Mouse (Mus musculus): ENCODE measurements around the gene Dgcr2. TPM values are rescaled to one million over a fixed set of nuclear protein-coding genes. Genes with fewer than 3 reads are reported as not detected.

Gene Dgcr2
- polyA plus RNA-seq, 1 experiment from 2014 or later, result 110 TPM

DNA sequence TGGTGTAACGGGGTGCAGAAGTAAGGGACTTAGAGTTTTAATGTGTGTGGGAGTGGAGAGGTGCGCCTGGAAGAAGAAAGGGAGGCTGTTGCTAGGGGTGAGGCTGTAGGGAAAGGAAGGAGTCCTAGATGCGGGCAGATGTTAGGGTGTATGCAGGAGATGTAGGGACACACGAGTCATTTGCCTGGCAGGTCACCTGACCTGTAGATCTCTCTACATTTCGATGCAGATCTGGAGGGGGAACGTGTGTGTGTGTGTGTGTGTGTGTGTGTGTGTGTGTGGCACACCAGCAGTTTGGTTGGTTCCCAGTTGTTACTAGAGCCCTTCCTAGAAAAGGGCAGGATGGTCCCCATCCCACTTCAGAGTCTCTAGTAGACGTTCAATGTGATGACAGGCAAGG is 93.4 kb downstream of the Dgcr2 start:
- 0 out of 2 replicates have a peak, but pooled peaks cover 3% of the 10 kb centered on the region for H3K36me3 ChIP-seq (ENCODE audit: control insufficient read depth, insufficient read depth, low read length)
- H3K27ac ChIP-seq (ENCODE audit: low read depth, low read length), result no peak overlapping the region
- DNase-seq (ENCODE audit: low spot score), result no peak
- 10% methylated on average over 7 of the region's 7 CpGs for WGBS
- no peak for ATAC-seq (ENCODE audit: insufficient read depth, low FRiP score, low TSS enrichment)
- no peaks in the 10 kb centered on the region for H3K9me3 ChIP-seq (ENCODE audit: control insufficient read depth, low read length)
- peaks cover 45% of the 10 kb centered on the region for H3K4me1 ChIP-seq (ENCODE audit: control insufficient read depth, insufficient read depth, low read length)
- H3K4me2 ChIP-seq (ENCODE audit: low read depth), result no peak overlapping the region
- H3K9ac ChIP-seq (ENCODE audit: low read length), result no peak overlapping the region
- no peak overlapping the region for H3K4me3 ChIP-seq (ENCODE audit: low read depth, low read length)
- peaks cover 78% of the 10 kb centered on the region for H3K27me3 ChIP-seq (ENCODE audit: control insufficient read depth, insufficient read depth, low read length)

DNA sequence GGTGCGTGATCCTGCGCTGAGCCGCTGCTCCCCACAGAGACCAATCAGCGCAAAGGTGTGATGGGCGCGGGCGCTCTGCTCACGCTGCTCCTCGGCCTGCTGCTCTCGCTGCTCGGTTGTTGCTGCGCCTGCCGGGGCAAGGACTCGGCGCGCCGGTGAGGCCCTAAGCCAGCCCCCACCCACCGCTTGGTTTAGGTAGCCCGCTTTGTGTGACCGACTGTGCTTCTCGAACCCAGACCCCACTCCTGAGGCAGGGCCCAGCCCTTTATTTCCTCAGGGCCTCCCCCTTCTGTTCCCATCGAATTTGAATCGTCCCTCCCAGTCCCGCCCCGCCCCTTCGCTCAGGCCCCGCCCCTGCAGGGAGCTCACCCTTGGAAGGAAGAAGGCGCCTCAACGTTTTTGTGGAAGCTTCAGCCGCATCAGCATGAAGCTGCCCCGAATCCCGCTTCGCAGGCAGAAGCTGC is 93.9 kb downstream of the Dgcr2 start:
- DNase-seq (ENCODE audit: low spot score) (peak; percentile 72), ATAC-seq (ENCODE audit: insufficient read depth, low FRiP score, low TSS enrichment) (no peak)
- H3K27me3 ChIP-seq (ENCODE audit: control insufficient read depth, insufficient read depth, low read length), result peaks cover 79% of the 10 kb centered on the region
- peaks cover 44% of the 10 kb centered on the region for H3K4me1 ChIP-seq (ENCODE audit: control insufficient read depth, insufficient read depth, low read length)
- no peak overlapping the region for H3K9ac ChIP-seq (ENCODE audit: low read length)
- peak overlapping the region; percentile 51 for H3K4me2 ChIP-seq (ENCODE audit: low read depth)
- no peak overlapping the region for H3K27ac ChIP-seq (ENCODE audit: low read depth, low read length)
- H3K36me3 ChIP-seq (ENCODE audit: control insufficient read depth, insufficient read depth, low read length), result 0 out of 2 replicates have a peak, but pooled peaks cover 3% of the 10 kb centered on the region
- peak overlapping the region; percentile 18 for H3K4me3 ChIP-seq (ENCODE audit: low read depth, low read length)
- no peaks in the 10 kb centered on the region for H3K9me3 ChIP-seq (ENCODE audit: control insufficient read depth, low read length)
- WGBS, result 2% methylated on average over 32 of the region's 33 CpGs

DNA sequence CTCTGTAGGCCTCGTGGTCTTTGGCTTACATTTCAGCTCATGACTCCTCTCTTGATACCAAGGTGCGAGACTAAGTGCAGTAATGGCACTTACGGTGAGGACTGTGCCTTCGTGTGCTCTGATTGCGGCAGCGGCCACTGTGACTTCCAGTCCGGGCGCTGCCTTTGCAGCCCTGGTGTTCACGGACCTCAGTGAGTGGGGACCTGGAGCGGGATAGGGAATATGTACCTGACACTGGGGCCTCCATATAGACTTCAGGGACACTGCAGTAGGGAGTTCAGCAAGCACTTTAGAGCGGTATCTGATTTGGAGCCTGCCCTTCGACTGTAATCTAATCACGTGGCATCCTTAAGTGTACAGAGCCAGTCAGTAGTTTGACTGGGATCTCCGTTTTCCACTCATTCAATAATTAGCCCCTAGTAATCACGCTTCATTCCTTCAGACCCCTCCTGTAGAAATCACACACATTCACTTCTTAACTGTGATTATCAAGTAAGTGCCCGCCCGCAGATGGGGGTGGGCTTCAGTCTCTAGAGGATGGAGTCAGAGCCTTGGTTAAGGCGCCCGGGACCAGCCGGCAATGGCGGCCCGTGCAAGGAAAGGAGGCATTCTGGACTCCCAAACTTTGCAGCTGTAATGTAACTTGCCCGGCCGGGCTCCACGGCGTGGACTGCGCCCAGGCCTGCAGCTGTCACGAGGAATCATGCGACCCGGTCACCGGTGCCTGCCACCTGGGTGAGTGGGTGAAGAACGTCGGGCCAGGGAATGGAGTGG is 94.5 kb downstream of the Dgcr2 start:
- peak overlapping the region; percentile 22 for H3K4me3 ChIP-seq (ENCODE audit: low read depth, low read length)
- H3K4me1 ChIP-seq (ENCODE audit: control insufficient read depth, insufficient read depth, low read length), result peaks cover 42% of the 10 kb centered on the region
- H3K27me3 ChIP-seq (ENCODE audit: control insufficient read depth, insufficient read depth, low read length), result peaks cover 80% of the 10 kb centered on the region
- no peak overlapping the region for H3K9ac ChIP-seq (ENCODE audit: low read length)
- 0 out of 2 replicates have a peak, but pooled peaks cover 3% of the 10 kb centered on the region for H3K36me3 ChIP-seq (ENCODE audit: control insufficient read depth, insufficient read depth, low read length)
- WGBS, result 7% methylated on average over 33 of the region's 33 CpGs
- no peak overlapping the region for H3K27ac ChIP-seq (ENCODE audit: low read depth, low read length)
- H3K4me2 ChIP-seq (ENCODE audit: low read depth), result peak overlapping the region; percentile 51
- no peak for ATAC-seq (ENCODE audit: insufficient read depth, low FRiP score, low TSS enrichment)
- H3K9me3 ChIP-seq (ENCODE audit: control insufficient read depth, low read length), result no peaks in the 10 kb centered on the region
- DNase-seq (ENCODE audit: low spot score), result peak; percentile 30

DNA sequence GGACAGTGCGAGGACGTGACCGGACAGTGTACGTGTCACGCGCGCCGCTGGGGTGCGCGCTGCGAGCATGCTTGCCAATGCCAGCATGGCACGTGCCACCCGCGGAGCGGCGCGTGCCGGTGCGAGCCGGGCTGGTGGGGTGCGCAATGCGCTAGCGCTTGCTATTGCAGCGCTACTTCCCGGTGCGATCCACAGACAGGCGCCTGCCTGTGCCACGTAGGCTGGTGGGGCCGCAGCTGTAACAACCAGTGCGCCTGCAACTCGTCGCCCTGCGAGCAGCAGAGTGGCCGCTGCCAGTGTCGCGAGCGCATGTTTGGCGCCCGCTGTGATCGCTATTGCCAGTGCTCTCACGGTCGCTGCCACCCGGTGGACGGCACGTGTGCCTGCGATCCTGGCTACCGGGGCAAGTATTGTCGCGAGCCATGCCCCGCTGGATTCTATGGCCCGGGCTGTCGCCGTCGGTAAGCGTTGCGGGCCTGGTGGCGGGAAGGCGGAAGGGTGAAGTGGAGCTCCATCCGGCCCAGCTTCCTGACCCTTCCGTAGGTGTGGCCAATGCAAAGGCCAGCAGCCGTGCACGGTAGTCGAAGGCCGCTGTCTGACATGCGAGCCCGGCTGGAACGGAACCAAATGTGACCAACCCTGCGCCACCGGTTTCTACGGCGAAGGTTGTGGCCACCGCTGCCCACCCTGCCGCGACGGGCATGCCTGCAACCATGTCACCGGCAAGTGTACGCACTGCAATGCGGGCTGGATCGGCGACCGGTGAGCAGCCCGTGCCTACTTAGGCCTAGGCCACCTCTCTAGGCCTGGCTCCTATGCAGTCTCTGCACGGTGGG is 95.3 kb downstream of the Dgcr2 start:
- 2% methylated on average over 83 of the region's 83 CpGs for WGBS
- no peaks in the 10 kb centered on the region for H3K9me3 ChIP-seq (ENCODE audit: control insufficient read depth, low read length)
- peaks cover 44% of the 10 kb centered on the region for H3K4me1 ChIP-seq (ENCODE audit: control insufficient read depth, insufficient read depth, low read length)
- peaks cover 88% of the 10 kb centered on the region for H3K27me3 ChIP-seq (ENCODE audit: control insufficient read depth, insufficient read depth, low read length)
- H3K36me3 ChIP-seq (ENCODE audit: control insufficient read depth, insufficient read depth, low read length), result 0 out of 2 replicates have a peak, but pooled peaks cover 3% of the 10 kb centered on the region
- no peak for ATAC-seq (ENCODE audit: insufficient read depth, low FRiP score, low TSS enrichment)
- peak; percentile 49 for DNase-seq (ENCODE audit: low spot score)
- H3K9ac ChIP-seq (ENCODE audit: low read length), result no peak overlapping the region
- H3K4me2 ChIP-seq (ENCODE audit: low read depth), result peak overlapping the region; percentile 44
- H3K4me3 ChIP-seq (ENCODE audit: low read depth, low read length), result peak overlapping the region; percentile 22; the same call in 1 of the 2 replicates
- no peak overlapping the region for H3K27ac ChIP-seq (ENCODE audit: low read depth, low read length)

DNA sequence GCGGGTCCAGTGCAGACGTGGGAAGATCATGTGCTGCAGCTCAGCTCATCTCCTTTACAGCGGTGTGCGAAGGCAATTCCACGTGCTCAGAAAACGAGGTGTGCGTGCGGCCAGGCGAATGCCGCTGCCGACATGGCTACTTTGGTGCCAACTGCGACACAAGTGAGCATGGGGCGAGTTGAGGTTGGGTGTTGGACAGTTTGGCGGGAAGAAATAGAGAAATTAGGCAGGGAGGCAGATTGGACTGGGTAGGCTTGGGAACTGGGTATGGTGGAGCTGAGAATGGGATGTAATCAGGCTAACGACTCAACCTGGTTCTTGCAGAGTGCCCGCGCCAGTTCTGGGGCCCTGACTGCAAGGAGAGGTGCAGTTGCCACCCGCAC is 95.9 kb downstream of the Dgcr2 start:
- no peaks in the 10 kb centered on the region for H3K9me3 ChIP-seq (ENCODE audit: control insufficient read depth, low read length)
- H3K27me3 ChIP-seq (ENCODE audit: control insufficient read depth, insufficient read depth, low read length), result peaks cover 92% of the 10 kb centered on the region
- WGBS, result 6% methylated on average over 18 of the region's 18 CpGs

DNA sequence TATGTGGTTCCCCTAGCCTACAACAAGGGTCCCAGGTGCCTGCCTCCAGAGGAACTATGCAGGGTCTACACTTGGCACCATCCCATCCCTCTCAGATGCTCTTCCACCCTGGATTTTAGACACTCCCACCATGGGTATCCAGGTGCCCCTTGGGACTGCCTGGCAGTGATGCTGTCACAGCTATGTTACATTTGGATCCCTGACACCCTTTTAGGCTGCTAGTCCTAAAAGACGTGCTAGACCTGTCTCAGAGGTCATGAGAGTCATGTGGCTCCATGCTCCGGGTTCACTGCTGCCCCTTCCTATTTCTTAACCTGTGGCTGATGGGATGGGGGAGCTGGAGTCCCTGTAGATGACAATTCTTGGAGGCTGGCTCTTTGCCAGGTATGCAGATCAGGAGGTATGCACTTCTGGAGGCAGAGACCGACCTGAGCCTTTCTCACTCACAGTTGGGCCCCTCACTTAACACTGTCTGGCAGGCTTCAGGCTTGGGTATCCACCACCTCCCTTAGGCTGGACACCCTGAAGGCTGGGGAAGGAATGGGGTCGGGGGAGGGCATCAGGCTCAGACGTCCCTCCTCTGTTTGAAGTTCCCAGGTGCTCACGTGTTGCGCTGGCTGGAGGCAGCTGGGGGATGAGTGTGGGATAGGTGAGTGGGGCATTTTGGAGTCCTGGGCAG is 96.4 kb downstream of the Dgcr2 start:
- Histone ChIP-seq H3K4me3 (ENCODE audit: low read depth, low read length) (no peak overlapping the region), H3K9ac (ENCODE audit: low read length) (no peak overlapping the region), H3K9me3 (ENCODE audit: control insufficient read depth, low read length) (no peaks in the 10 kb centered on the region), H3K4me2 (ENCODE audit: low read depth) (0 out of 2 replicates have a peak overlapping the region, but pooled peaks have one; percentile 12), H3K4me1 (ENCODE audit: control insufficient read depth, insufficient read depth, low read length) (peaks cover 40% of the 10 kb centered on the region), H3K36me3 (ENCODE audit: control insufficient read depth, insufficient read depth, low read length) (0 out of 2 replicates have a peak, but pooled peaks cover 3% of the 10 kb centered on the region), H3K27me3 (ENCODE audit: control insufficient read depth, insufficient read depth, low read length) (peaks cover 97% of the 10 kb centered on the region), H3K27ac (ENCODE audit: low read depth, low read length) (no peak overlapping the region)
- WGBS, result 5% methylated on average over 7 of the region's 7 CpGs
- ATAC-seq (ENCODE audit: insufficient read depth, low FRiP score, low TSS enrichment), result no peak
- no peak for DNase-seq (ENCODE audit: low spot score)

More for the DNA sequence above, 95.9 kb downstream of the Dgcr2 start:
- ATAC-seq (ENCODE audit: insufficient read depth, low FRiP score, low TSS enrichment) (no peak), DNase-seq (ENCODE audit: low spot score) (peak; percentile 23)
- Histone ChIP-seq H3K4me3 (ENCODE audit: low read depth, low read length) (peak overlapping the region; percentile 22; the same call in 1 of the 2 replicates), H3K36me3 (ENCODE audit: control insufficient read depth, insufficient read depth, low read length) (0 out of 2 replicates have a peak, but pooled peaks cover 3% of the 10 kb centered on the region), H3K27ac (ENCODE audit: low read depth, low read length) (no peak overlapping the region), H3K4me1 (ENCODE audit: control insufficient read depth, insufficient read depth, low read length) (peaks cover 41% of the 10 kb centered on the region), H3K9ac (ENCODE audit: low read length) (no peak overlapping the region), H3K4me2 (ENCODE audit: low read depth) (peak overlapping the region; percentile 44)

DNA sequence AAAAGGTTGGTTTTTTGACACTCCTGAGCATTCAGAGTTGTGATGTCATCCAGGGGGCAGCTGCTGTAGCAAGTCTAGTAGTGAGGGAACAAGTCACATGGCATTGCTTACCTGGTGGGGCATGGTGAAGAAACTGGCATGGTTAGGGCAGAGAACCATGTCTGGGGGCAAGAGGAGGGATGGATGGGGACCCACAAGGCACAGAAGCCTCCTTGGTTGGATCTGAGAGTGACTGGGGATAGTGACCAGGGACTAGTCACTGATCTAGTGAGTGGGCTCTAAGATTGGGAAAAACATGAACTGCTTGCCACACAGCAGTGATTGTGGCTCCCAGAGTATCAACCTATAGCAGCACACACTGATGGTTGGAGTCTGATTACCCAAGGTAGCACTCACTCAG is 98.8 kb downstream of the Dgcr2 start:
- H3K9me3 ChIP-seq (ENCODE audit: control insufficient read depth, low read length), result no peaks in the 10 kb centered on the region
- H3K27me3 ChIP-seq (ENCODE audit: control insufficient read depth, insufficient read depth, low read length), result peaks cover 90% of the 10 kb centered on the region
- no peak overlapping the region for H3K27ac ChIP-seq (ENCODE audit: low read depth, low read length)
- H3K4me2 ChIP-seq (ENCODE audit: low read depth), result no peak overlapping the region
- peaks cover 29% of the 10 kb centered on the region for H3K4me1 ChIP-seq (ENCODE audit: control insufficient read depth, insufficient read depth, low read length)
- 0 out of 2 replicates have a peak, but pooled peaks cover 3% of the 10 kb centered on the region for H3K36me3 ChIP-seq (ENCODE audit: control insufficient read depth, insufficient read depth, low read length)
- no peak overlapping the region for H3K4me3 ChIP-seq (ENCODE audit: low read depth, low read length)
- H3K9ac ChIP-seq (ENCODE audit: low read length), result no peak overlapping the region
- ATAC-seq (ENCODE audit: insufficient read depth, low FRiP score, low TSS enrichment), result no peak
- no peak for DNase-seq (ENCODE audit: low spot score)

Data from neural tube, embryonic 11.5 days (tissue).